Mouse (Mus musculus) myocyte (in vitro differentiated cells): Measurements from ENCODE around the gene Tdrkh. TPM values are rescaled to one million over a fixed set of nuclear protein-coding genes. Genes with fewer than 3 reads are reported as not detected.
A peak's percentile ranks its signal among the peaks of the same experiment; 100 is the strongest.

Source experiments
- H3K27me3 ChIP-seq: one replicate; pipeline ENCODE4 v1.6.1; 2011; ENCODE audit not compliant: control insufficient read depth, insufficient read depth, insufficient read length
- H3K36me3 ChIP-seq: one replicate; pipeline ENCODE4 v1.6.1; 2011; ENCODE audit not compliant: control insufficient read depth, insufficient read depth
- H3K4me2 ChIP-seq: one replicate; pipeline ENCODE4 v1.6.1; 2011; ENCODE audit warnings: low read depth, control low read depth
- H3K4me3 ChIP-seq: one replicate; pipeline ENCODE4 v1.5.1; 2011; ENCODE audit warnings: mild to moderate bottlenecking, control low read depth, moderate library complexity
- H3K79me2 ChIP-seq: one replicate; pipeline ENCODE4 v1.6.1; 2011; ENCODE audit not compliant: control insufficient read depth, insufficient read depth
- H3ac ChIP-seq: one replicate; pipeline ENCODE4 v1.6.1; 2011; ENCODE audit not compliant: control insufficient read depth, insufficient read length
- CEBPB ChIP-seq: IDR thresholded peaks from 2 replicates; pipeline ENCODE4 v1.6.1; 2011; ENCODE audit warnings: mild to moderate bottlenecking, moderate library complexity; ENCODE audit not compliant: poor library complexity, insufficient read depth, severe bottlenecking
- E2F4 ChIP-seq: IDR thresholded peaks from one replicate; pipeline ENCODE4 v1.6.1; 2011; ENCODE audit warnings: mild to moderate bottlenecking, control low read depth, moderate library complexity; ENCODE audit not compliant: insufficient read depth
- MAX ChIP-seq: IDR thresholded peaks from one replicate; pipeline ENCODE4 v1.6.1; 2011; ENCODE audit warnings: low read depth, mild to moderate bottlenecking, control low read depth
- MYOD1 ChIP-seq, 3 experiments: IDR thresholded peaks; one replicate each; pipeline ENCODE4 v1.6.1; 2011; ENCODE audit warnings: control low read depth in 2 of 3, low read depth in 2 of 3, mild to moderate bottlenecking in 2 of 3, moderate library complexity in 1 of 3; ENCODE audit not compliant: insufficient read length in 2 of 3, control insufficient read depth in 1 of 3
- MYOG ChIP-seq, 3 experiments: IDR thresholded peaks; one replicate each; pipeline ENCODE4 v1.6.1; 2011; ENCODE audit warnings: control low read depth in 2 of 3, low read depth in 2 of 3, mild to moderate bottlenecking in 2 of 3; ENCODE audit not compliant: insufficient read length in 2 of 3, control insufficient read depth in 1 of 3, insufficient read depth in 1 of 3
- POLR2A ChIP-seq: IDR thresholded peaks from one replicate; pipeline ENCODE4 v1.6.1; 2011; ENCODE audit warnings: low read depth, mild to moderate bottlenecking, control low read depth, moderate library complexity; ENCODE audit not compliant: insufficient read length
- POLR2AphosphoS2 ChIP-seq: IDR thresholded peaks from one replicate; pipeline ENCODE4 v1.6.1; 2011; ENCODE audit warnings: low read depth, control low read depth; ENCODE audit not compliant: insufficient read length
- REST ChIP-seq: IDR thresholded peaks from one replicate; pipeline ENCODE4 v1.6.1; 2011; ENCODE audit warnings: mild to moderate bottlenecking, control low read depth, moderate library complexity; ENCODE audit not compliant: insufficient read depth, insufficient read length
- SRF ChIP-seq: IDR thresholded peaks from one replicate; pipeline ENCODE4 v1.6.1; 2011; ENCODE audit warnings: low read depth; ENCODE audit not compliant: control insufficient read depth, insufficient read length
- TCF12 ChIP-seq: IDR thresholded peaks from one replicate; pipeline ENCODE4 v1.6.1; 2011; ENCODE audit warnings: mild to moderate bottlenecking, control low read depth; ENCODE audit not compliant: poor library complexity, insufficient read depth, severe bottlenecking
- TCF3 ChIP-seq: IDR thresholded peaks from one replicate; pipeline ENCODE4 v1.6.1; 2011; ENCODE audit warnings: low read depth, control low read depth; ENCODE audit not compliant: insufficient read length
- USF1 ChIP-seq: IDR thresholded peaks from one replicate; pipeline ENCODE4 v1.6.1; 2011; ENCODE audit warnings: low read depth, mild to moderate bottlenecking, control low read depth, moderate library complexity
- polyA plus RNA-seq: library from polyadenylated mRNA; unstranded; fragments of >200 nt; fragmentation: generic; extraction: Trizol; gene quantifications from one replicate; pipeline ENCODE4 v1.2.1, GENCODE M21; 2012; ENCODE audit warnings: missing spikeins

The Tdrkh gene
- polyA plus RNA-seq, 1 experiment = 5.4 TPM

GRCm38 (mm10) chr3:94398943-94399481, 14.1 kb upstream of the Tdrkh start:
- H3K36me3 ChIP-seq = no peaks in the 10 kb centered on the region
- peak overlapping the region; percentile 22 for H3K4me2 ChIP-seq
- peaks cover 51% of the 10 kb centered on the region for H3K27me3 ChIP-seq
- TF ChIP-seq SRF = no peak
- TF ChIP-seq MYOD1 (IDR thresholded peaks at IDR 0.05; ENCODE audit: control insufficient read depth in 1 of 3, insufficient read length in 2 of 3, low read depth in 2 of 3) = no peak
- no peak for TF ChIP-seq TCF12
- TF ChIP-seq POLR2AphosphoS2 = no peak
- TF ChIP-seq MAX = no peak
- no peak for TF ChIP-seq MYOG (IDR thresholded peaks at IDR 0.05; ENCODE audit: control insufficient read depth in 1 of 3, insufficient read depth in 1 of 3, insufficient read length in 2 of 3, low read depth in 2 of 3)
- no peak for TF ChIP-seq REST
- no peak for TF ChIP-seq TCF3
- TF ChIP-seq CEBPB = no peak
- TF ChIP-seq E2F4 = no peak
- no peak for TF ChIP-seq POLR2A
- TF ChIP-seq USF1 = no peak
- no peak overlapping the region for H3K4me3 ChIP-seq
- H3K79me2 ChIP-seq = no peaks in the 10 kb centered on the region
- H3ac ChIP-seq = no peak overlapping the region

DNA sequence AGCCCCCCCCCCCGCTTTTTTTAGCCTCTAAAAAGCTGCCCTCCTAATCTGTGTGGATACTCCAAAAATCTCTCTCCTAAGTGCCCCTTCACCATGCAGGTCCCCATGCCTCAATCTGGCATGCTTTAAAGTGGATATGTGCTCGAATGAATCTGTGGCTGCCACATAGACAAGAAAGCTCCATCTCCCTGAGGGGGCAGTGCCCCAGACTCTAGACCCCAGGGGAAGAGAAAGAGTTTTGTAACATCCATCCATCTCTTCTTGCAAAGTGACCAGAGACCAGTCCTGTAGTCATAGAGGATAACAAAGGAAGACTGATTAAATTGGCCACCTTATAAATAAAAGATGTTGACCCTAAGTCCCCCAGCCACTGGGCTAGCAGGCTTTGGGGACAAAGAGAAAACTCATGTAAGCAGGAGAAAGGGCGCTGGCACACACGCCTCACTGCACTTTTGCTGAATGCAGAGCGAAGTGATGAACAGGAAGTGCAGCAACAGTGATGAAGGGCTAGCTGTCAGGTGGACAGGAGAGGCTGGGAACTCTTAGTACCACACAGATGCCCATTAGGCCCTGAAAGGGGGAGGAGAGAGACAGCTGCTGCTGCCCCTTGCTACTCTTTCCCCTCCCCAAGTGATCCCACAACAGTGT, 13.3 kb upstream of the Tdrkh start:
- H3K4me2 ChIP-seq = no peak overlapping the region
- no peaks in the 10 kb centered on the region for H3K79me2 ChIP-seq
- peaks cover 51% of the 10 kb centered on the region for H3K27me3 ChIP-seq
- no peak overlapping the region for H3ac ChIP-seq
- TF ChIP-seq MYOG (IDR thresholded peaks at IDR 0.05; ENCODE audit: control insufficient read depth in 1 of 3, insufficient read depth in 1 of 3, insufficient read length in 2 of 3, low read depth in 2 of 3) (no peak), REST (no peak), MAX (no peak), SRF (no peak), USF1 (no peak), TCF3 (no peak), POLR2AphosphoS2 (no peak), POLR2A (no peak), MYOD1 (IDR thresholded peaks at IDR 0.05; ENCODE audit: control insufficient read depth in 1 of 3, insufficient read length in 2 of 3, low read depth in 2 of 3) (no peak), TCF12 (no peak), CEBPB (no peak), E2F4 (no peak)
- no peak overlapping the region for H3K4me3 ChIP-seq
- H3K36me3 ChIP-seq = no peaks in the 10 kb centered on the region

- Histone ChIP-seq H3K4me2 (no peak overlapping the region), H3K79me2 (no peaks in the 10 kb centered on the region), H3K27me3 (peaks cover 42% of the 10 kb centered on the region), H3K36me3 (no peaks in the 10 kb centered on the region), H3ac (no peak overlapping the region), H3K4me3 (no peak overlapping the region)
- no peak for TF ChIP-seq POLR2AphosphoS2
- no peak for TF ChIP-seq TCF3
- TF ChIP-seq MYOG (IDR thresholded peaks at IDR 0.05; ENCODE audit: control insufficient read depth in 1 of 3, insufficient read depth in 1 of 3, insufficient read length in 2 of 3, low read depth in 2 of 3) = no peak
- TF ChIP-seq MAX = no peak
- no peak for TF ChIP-seq CEBPB
Observed at GRCm38 (mm10) chr3:94402451-94402850, 10.6 kb upstream of the Tdrkh start.

- Histone ChIP-seq H3ac (no peak overlapping the region), H3K4me2 (peak overlapping the region; percentile 51), H3K4me3 (no peak overlapping the region), H3K79me2 (no peaks in the 10 kb centered on the region), H3K27me3 (peaks cover 30% of the 10 kb centered on the region), H3K36me3 (no peaks in the 10 kb centered on the region)
- TF ChIP-seq TCF3 = peak; percentile 63
- peak; percentile 65 for TF ChIP-seq TCF12
- peak; percentile 36 to 97 (median 92) for TF ChIP-seq MYOD1 (IDR thresholded peaks at IDR 0.05; ENCODE audit: control insufficient read depth in 1 of 3, insufficient read length in 2 of 3, low read depth in 2 of 3)
- no peak for TF ChIP-seq POLR2AphosphoS2
- peak; percentile 22 to 97 (median 96) for TF ChIP-seq MYOG (IDR thresholded peaks at IDR 0.05; ENCODE audit: control insufficient read depth in 1 of 3, insufficient read depth in 1 of 3, insufficient read length in 2 of 3, low read depth in 2 of 3)
- no peak for TF ChIP-seq MAX
Observed at GRCm38 (mm10) chr3:94404366-94405054, 8.6 kb upstream of the Tdrkh start.

DNA sequence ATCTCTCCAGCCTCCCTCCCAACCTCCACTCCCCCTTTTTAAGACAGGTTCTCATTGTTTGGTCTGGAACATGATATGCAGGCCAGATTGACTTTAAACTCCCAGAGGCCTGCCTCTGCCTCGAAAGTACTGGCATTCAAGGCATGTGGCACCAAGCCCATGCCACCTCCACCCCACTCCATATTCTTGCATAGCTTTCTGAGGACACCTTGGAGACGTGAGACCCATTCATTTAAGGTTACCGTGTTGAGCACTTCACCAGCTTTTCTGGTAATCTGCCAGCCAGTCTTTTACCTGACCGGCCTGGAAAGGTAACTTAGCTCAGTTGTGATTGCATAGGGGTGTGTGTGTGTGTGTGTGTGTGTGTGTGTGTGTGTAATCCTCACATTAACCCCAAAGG, 7.5 kb upstream of the Tdrkh start:
- Histone ChIP-seq H3ac (no peak overlapping the region), H3K79me2 (no peaks in the 10 kb centered on the region), H3K4me2 (no peak overlapping the region), H3K36me3 (no peaks in the 10 kb centered on the region), H3K4me3 (no peak overlapping the region), H3K27me3 (peaks cover 20% of the 10 kb centered on the region)
- TF ChIP-seq MYOG (IDR thresholded peaks at IDR 0.05; ENCODE audit: control insufficient read depth in 1 of 3, insufficient read depth in 1 of 3, insufficient read length in 2 of 3, low read depth in 2 of 3) (no peak), MAX (no peak), SRF (no peak), TCF12 (no peak), USF1 (no peak), POLR2A (no peak), POLR2AphosphoS2 (no peak), E2F4 (no peak), REST (no peak), TCF3 (no peak), MYOD1 (IDR thresholded peaks at IDR 0.05; ENCODE audit: control insufficient read depth in 1 of 3, insufficient read length in 2 of 3, low read depth in 2 of 3) (no peak), CEBPB (no peak)
